Mouse (Mus musculus): ENCODE measurements at regions not wholly inside any gene's neighbourhood (a gene's known extent, or its start where the extent isn't known, plus 50 kb on each side); places are given as distances from the start of the nearest gene placed in this dataset.

- no peak for DNase-seq (ENCODE audit: extremely low read depth, low read depth, low spot score)
- no peak for TF ChIP-seq CTCF (IDR thresholded peaks at IDR 0.05; ENCODE audit: low read depth, low read length)
- TF ChIP-seq POLR2A (IDR thresholded peaks at IDR 0.05; ENCODE audit: extremely low read depth, insufficient read depth, low read length), result no peak
- H3K79me2 ChIP-seq (ENCODE audit: control insufficient read depth, insufficient read depth, low read length), result no peaks in the 10 kb centered on the region
- no peak overlapping the region for H3K27ac ChIP-seq (replicated peaks; ENCODE audit: insufficient read depth, low read depth, low read length)
- no peak overlapping the region for H3K9ac ChIP-seq (ENCODE audit: low read depth, low read length)
- H3K4me1 ChIP-seq (ENCODE audit: control insufficient read depth, insufficient read depth, low read length), result peaks cover 8% of the 10 kb centered on the region; the same call in 1 of the 2 replicates
- H3K4me3 ChIP-seq (ENCODE audit: insufficient read depth, low read depth, low read length), result no peak overlapping the region
- 90% methylated on average over 3 of the region's 3 CpGs for WGBS
- H3K36me3 ChIP-seq (ENCODE audit: control insufficient read depth, insufficient read depth, low read length), result no peaks in the 10 kb centered on the region
- H3K27me3 ChIP-seq (ENCODE audit: control insufficient read depth, insufficient read depth, low read length), result no peaks in the 10 kb centered on the region
Measured at GRCm38 (mm10) chr11:57952619-57953018, 56.2 kb upstream of the Larp1 start.

- Histone ChIP-seq H3K79me2 (ENCODE audit: control insufficient read depth, insufficient read depth, low read length) (no peaks in the 10 kb centered on the region), H3K27me3 (ENCODE audit: control insufficient read depth, insufficient read depth, low read length) (no peaks in the 10 kb centered on the region), H3K27ac (replicated peaks; ENCODE audit: insufficient read depth, low read depth, low read length) (no peak overlapping the region), H3K36me3 (ENCODE audit: control insufficient read depth, insufficient read depth, low read length) (no peaks in the 10 kb centered on the region), H3K4me1 (ENCODE audit: control insufficient read depth, insufficient read depth, low read length) (peaks cover 8% of the 10 kb centered on the region; the same call in 1 of the 2 replicates), H3K9ac (ENCODE audit: low read depth, low read length) (no peak overlapping the region), H3K4me3 (ENCODE audit: insufficient read depth, low read depth, low read length) (no peak overlapping the region)
- DNase-seq (ENCODE audit: extremely low read depth, low read depth, low spot score), result no peak
- WGBS, result 86% methylated on average over 20 of the region's 20 CpGs
- TF ChIP-seq POLR2A (IDR thresholded peaks at IDR 0.05; ENCODE audit: extremely low read depth, insufficient read depth, low read length) (no peak), CTCF (IDR thresholded peaks at IDR 0.05; ENCODE audit: low read depth, low read length) (no peak)
Measured at GRCm38 (mm10) chr11:57951541-57952326, 57.1 kb upstream of the Larp1 start.

- Histone ChIP-seq H3K79me2 (ENCODE audit: control insufficient read depth, insufficient read depth, low read length) (no peaks in the 10 kb centered on the region), H3K36me3 (ENCODE audit: control insufficient read depth, insufficient read depth, low read length) (no peaks in the 10 kb centered on the region), H3K4me1 (ENCODE audit: control insufficient read depth, insufficient read depth, low read length) (peaks cover 8% of the 10 kb centered on the region; the same call in 1 of the 2 replicates), H3K4me3 (ENCODE audit: insufficient read depth, low read depth, low read length) (no peak overlapping the region), H3K27me3 (ENCODE audit: control insufficient read depth, insufficient read depth, low read length) (no peaks in the 10 kb centered on the region), H3K27ac (replicated peaks; ENCODE audit: insufficient read depth, low read depth, low read length) (no peak overlapping the region), H3K9ac (ENCODE audit: low read depth, low read length) (no peak overlapping the region)
- WGBS, result 0% methylated on average over 4 of the region's 4 CpGs
- TF ChIP-seq CTCF (IDR thresholded peaks at IDR 0.05; ENCODE audit: low read depth, low read length) (peak; percentile 47), POLR2A (IDR thresholded peaks at IDR 0.05; ENCODE audit: extremely low read depth, insufficient read depth, low read length) (no peak)
- peak; percentile 36 for DNase-seq (ENCODE audit: extremely low read depth, low read depth, low spot score)
Measured at GRCm38 (mm10) chr11:57950989-57951388, 57.9 kb upstream of the Larp1 start.

- Histone ChIP-seq H3K4me1 (ENCODE audit: control insufficient read depth, insufficient read depth, low read length) (peaks cover 2% of the 10 kb centered on the region; the same call in 1 of the 2 replicates), H3K36me3 (ENCODE audit: control insufficient read depth, insufficient read depth, low read length) (no peaks in the 10 kb centered on the region), H3K9ac (ENCODE audit: low read depth, low read length) (no peak overlapping the region), H3K27ac (replicated peaks; ENCODE audit: insufficient read depth, low read depth, low read length) (no peak overlapping the region), H3K79me2 (ENCODE audit: control insufficient read depth, insufficient read depth, low read length) (no peaks in the 10 kb centered on the region), H3K4me3 (ENCODE audit: insufficient read depth, low read depth, low read length) (no peak overlapping the region), H3K27me3 (ENCODE audit: control insufficient read depth, insufficient read depth, low read length) (no peaks in the 10 kb centered on the region)
- DNase-seq (ENCODE audit: extremely low read depth, low read depth, low spot score), result no peak
- TF ChIP-seq POLR2A (IDR thresholded peaks at IDR 0.05; ENCODE audit: extremely low read depth, insufficient read depth, low read length) (no peak), CTCF (IDR thresholded peaks at IDR 0.05; ENCODE audit: low read depth, low read length) (no peak)
- 86% methylated on average over 9 of the region's 9 CpGs for WGBS
Measured at GRCm38 (mm10) chr11:57949067-57949466, 59.8 kb upstream of the Larp1 start.

- H3K36me3 ChIP-seq (ENCODE audit: control insufficient read depth, insufficient read depth, low read length), result no peaks in the 10 kb centered on the region
- H3K27me3 ChIP-seq (ENCODE audit: control insufficient read depth, insufficient read depth, low read length), result no peaks in the 10 kb centered on the region
- no peak for DNase-seq (ENCODE audit: extremely low read depth, low read depth, low spot score)
- H3K9ac ChIP-seq (ENCODE audit: low read depth, low read length), result no peak overlapping the region
- H3K4me1 ChIP-seq (ENCODE audit: control insufficient read depth, insufficient read depth, low read length), result peaks cover 2% of the 10 kb centered on the region; the same call in 1 of the 2 replicates
- TF ChIP-seq POLR2A (IDR thresholded peaks at IDR 0.05; ENCODE audit: extremely low read depth, insufficient read depth, low read length), result no peak
- TF ChIP-seq CTCF (IDR thresholded peaks at IDR 0.05; ENCODE audit: low read depth, low read length), result no peak
- H3K27ac ChIP-seq (replicated peaks; ENCODE audit: insufficient read depth, low read depth, low read length), result no peak overlapping the region
- no peak overlapping the region for H3K4me3 ChIP-seq (ENCODE audit: insufficient read depth, low read depth, low read length)
- H3K79me2 ChIP-seq (ENCODE audit: control insufficient read depth, insufficient read depth, low read length), result no peaks in the 10 kb centered on the region
- WGBS, result 81% methylated on average over 4 of the region's 4 CpGs
Measured at GRCm38 (mm10) chr11:57947347-57947746, 61.5 kb upstream of the Larp1 start.

- Histone ChIP-seq H3K27ac (replicated peaks; ENCODE audit: insufficient read depth, low read depth, low read length) (no peak overlapping the region), H3K9ac (ENCODE audit: low read depth, low read length) (no peak overlapping the region), H3K4me1 (ENCODE audit: control insufficient read depth, insufficient read depth, low read length) (no peaks in the 10 kb centered on the region), H3K27me3 (ENCODE audit: control insufficient read depth, insufficient read depth, low read length) (no peaks in the 10 kb centered on the region), H3K79me2 (ENCODE audit: control insufficient read depth, insufficient read depth, low read length) (no peaks in the 10 kb centered on the region), H3K4me3 (ENCODE audit: insufficient read depth, low read depth, low read length) (no peak overlapping the region), H3K36me3 (ENCODE audit: control insufficient read depth, insufficient read depth, low read length) (no peaks in the 10 kb centered on the region)
- no peak for DNase-seq (ENCODE audit: extremely low read depth, low read depth, low spot score)
- TF ChIP-seq CTCF (IDR thresholded peaks at IDR 0.05; ENCODE audit: low read depth, low read length) (peak; percentile 97), POLR2A (IDR thresholded peaks at IDR 0.05; ENCODE audit: extremely low read depth, insufficient read depth, low read length) (no peak)
- WGBS, result 12% methylated on average over 13 of the region's 13 CpGs
Measured at GRCm38 (mm10) chr11:57934391-57934850, 74.4 kb upstream of the Larp1 start.

All from liver, adult 2 months (tissue).